Mouse (Mus musculus) kidney, adult 2 months (tissue): ENCODE measurements around the gene Snx29. TPM values are rescaled to one million over a fixed set of nuclear protein-coding genes. Genes with fewer than 3 reads are reported as not detected.
A peak's percentile ranks its signal among the peaks of the same experiment; 100 is the strongest.

Experiments
- DNase-seq: peaks from one replicate; pipeline ENCODE4 v3.0.0; 2021
- H3K27ac ChIP-seq: fragments of 200-500 bp; 2 replicates; pipeline ENCODE4 v1.5.1; 2012; ENCODE audit warnings: low read depth, low read length, control low read depth, inconsistent platforms; ENCODE audit not compliant: insufficient read depth
- H3K27me3 ChIP-seq: fragments of 200-500 bp; replicated peaks from 2 replicates; pipeline ENCODE4 v1.6.1; 2012; ENCODE audit warnings: mild to moderate bottlenecking, moderate library complexity, low read length, inconsistent platforms; ENCODE audit not compliant: control insufficient read depth, insufficient read depth
- H3K36me3 ChIP-seq: fragments of 200-500 bp; 2 replicates; pipeline ENCODE4 v1.6.1; 2012; ENCODE audit warnings: mild to moderate bottlenecking, moderate library complexity, low read length, inconsistent platforms; ENCODE audit not compliant: control insufficient read depth, insufficient read depth
- H3K4me1 ChIP-seq: fragments of 200-500 bp; 2 replicates; pipeline ENCODE4 v1.6.1; 2011; ENCODE audit warnings: low read length; ENCODE audit not compliant: control insufficient read depth, insufficient read depth
- H3K4me3 ChIP-seq: fragments of 200-500 bp; 2 replicates; pipeline ENCODE4 v1.5.1; 2011; ENCODE audit warnings: mild to moderate bottlenecking, low read depth, low read length, control low read depth; ENCODE audit not compliant: insufficient read depth
- CTCF ChIP-seq: fragments of 200-500 bp; conservative IDR thresholded peaks from 2 replicates; pipeline ENCODE4 v1.5.1; 2011; ENCODE audit warnings: low read depth, mild to moderate bottlenecking, control low read depth, low read length, moderate library complexity, mixed read lengths; ENCODE audit not compliant: insufficient read depth, insufficient read length
- POLR2A ChIP-seq: fragments of 200-500 bp; IDR thresholded peaks from one replicate; pipeline ENCODE4 v1.6.1; 2011; ENCODE audit warnings: low read depth, low read length, control low read depth
- WGBS: fragments of 180-500 bp; shearing (Covaris S2); methylation state at CpG from one replicate; pipeline ENCODE4 v1.1.7; 2018; 5-methylcytosine and 5-hydroxymethylcytosine counted together
- polyA plus RNA-seq: library from polyadenylated mRNA; depleted of rRNA; stranded (reverse); fragments of >200 nt; gene quantifications from 2 replicates; pipeline ENCODE4 v1.2.3, GENCODE M21; 2012

Gene Snx29
- polyA plus RNA-seq, 1 experiment = 64.8 TPM

DNA sequence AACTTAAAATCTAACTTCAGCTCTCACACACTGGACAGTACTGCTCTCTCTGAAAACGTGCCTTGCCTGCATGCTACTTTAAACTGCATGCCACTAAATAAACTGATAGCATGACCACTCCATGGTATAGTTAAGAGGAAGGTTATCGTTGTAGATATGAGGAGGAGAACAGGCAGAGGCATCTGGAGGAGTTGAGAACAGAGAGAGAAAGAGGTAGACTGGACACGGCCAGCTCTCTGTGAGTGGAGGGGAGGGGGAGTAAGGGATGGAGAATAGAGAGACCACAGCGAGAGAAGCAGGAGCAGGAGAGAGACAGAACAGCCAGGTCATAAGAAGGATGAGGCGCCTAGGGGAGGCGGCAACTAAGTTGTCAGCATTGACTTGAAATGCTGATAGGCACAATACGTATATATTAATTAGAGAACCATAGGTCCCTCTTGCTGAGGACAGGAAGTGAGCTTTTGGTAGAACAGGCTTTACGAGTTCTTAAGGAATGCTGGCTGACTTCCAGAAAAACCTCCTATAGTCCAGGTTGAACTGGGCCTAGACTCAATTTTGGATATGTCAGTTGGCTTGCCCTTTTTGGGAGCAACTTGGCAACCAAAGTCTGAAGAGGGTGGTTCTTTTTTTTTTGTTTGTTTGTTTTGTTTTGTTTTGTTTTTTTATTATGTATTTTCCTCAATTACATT lies 85.4 kb downstream of the Snx29 start:
- H3K27me3 ChIP-seq = no peaks in the 10 kb centered on the region
- H3K27ac ChIP-seq = peak overlapping the region; percentile 98
- H3K4me1 ChIP-seq = peaks cover 51% of the 10 kb centered on the region
- peak; percentile 60 for DNase-seq
- peak overlapping the region; percentile 52 for H3K4me3 ChIP-seq
- H3K36me3 ChIP-seq = peaks cover 1% of the 10 kb centered on the region
- no peak for TF ChIP-seq POLR2A
- no peak for TF ChIP-seq CTCF
- WGBS = 48% methylated on average over 8 of the region's 8 CpGs

- H3K4me3 ChIP-seq = peak overlapping the region; percentile 30
- no peaks in the 10 kb centered on the region; the same call in none of the 2 replicates for H3K36me3 ChIP-seq
- TF ChIP-seq CTCF = no peak
- TF ChIP-seq POLR2A = no peak
- H3K27ac ChIP-seq = peak overlapping the region; percentile 98
- peaks cover 51% of the 10 kb centered on the region for H3K4me1 ChIP-seq
- no peaks in the 10 kb centered on the region for H3K27me3 ChIP-seq
- DNase-seq = peak; percentile 28
- WGBS = 66% methylated on average over 4 of the region's 4 CpGs
Measured at GRCm38 (mm10) chr16:11408726-11409125, 86.0 kb downstream of the Snx29 start.

- H3K27ac ChIP-seq = no peak overlapping the region
- peak; percentile 62 for DNase-seq
- H3K4me3 ChIP-seq = no peak overlapping the region
- no peaks in the 10 kb centered on the region for H3K27me3 ChIP-seq
- H3K36me3 ChIP-seq = peaks cover 10% of the 10 kb centered on the region
- H3K4me1 ChIP-seq = peaks cover 19% of the 10 kb centered on the region
- WGBS = 55% methylated on average over 2 of the region's 2 CpGs
- no peak for TF ChIP-seq POLR2A
- TF ChIP-seq CTCF = no peak
Measured at GRCm38 (mm10) chr16:11414631-11415030, 91.9 kb downstream of the Snx29 start.

DNA sequence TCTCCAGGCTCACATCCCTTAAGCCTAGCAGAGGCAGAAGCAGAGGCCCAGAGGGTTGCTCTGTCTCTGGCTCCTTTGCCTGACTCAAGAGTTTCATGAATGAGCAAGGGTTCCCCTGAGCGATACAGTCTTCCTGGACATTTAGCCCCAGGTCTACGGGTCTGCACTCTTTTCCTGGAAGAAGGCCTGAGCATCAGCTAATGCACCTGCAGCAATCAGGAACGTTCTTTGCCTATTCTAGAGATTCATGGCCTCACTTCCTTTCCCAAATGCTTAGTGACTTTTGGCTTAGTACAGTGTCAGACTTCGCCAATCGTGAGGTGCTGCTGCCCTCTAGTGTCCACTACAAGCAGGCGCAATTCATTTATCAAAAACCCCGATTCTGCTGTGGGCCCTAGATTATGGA lies 95.5 kb downstream of the Snx29 start:
- Histone ChIP-seq H3K4me3 (no peak overlapping the region), H3K27ac (no peak overlapping the region; the same call in 1 of the 2 replicates), H3K36me3 (peaks cover 16% of the 10 kb centered on the region), H3K27me3 (no peaks in the 10 kb centered on the region), H3K4me1 (peaks cover 4% of the 10 kb centered on the region; the same call in 1 of the 2 replicates)
- TF ChIP-seq POLR2A (no peak), CTCF (peak; percentile 98)
- 15% methylated on average over 7 of the region's 7 CpGs for WGBS
- DNase-seq = peak; percentile 69

GRCm38 (mm10) chr16:11420311-11421080 lies 97.8 kb downstream of the Snx29 start:
- Histone ChIP-seq H3K27ac (no peak overlapping the region), H3K4me3 (no peak overlapping the region), H3K27me3 (no peaks in the 10 kb centered on the region), H3K4me1 (peaks cover 4% of the 10 kb centered on the region; the same call in 1 of the 2 replicates), H3K36me3 (peaks cover 13% of the 10 kb centered on the region; the same call in 1 of the 2 replicates)
- TF ChIP-seq CTCF = no peak
- TF ChIP-seq POLR2A = no peak
- no peak for DNase-seq
- WGBS = 73% methylated on average over 12 of the region's 12 CpGs

GRCm38 (mm10) chr16:11422165-11422564 lies 99.5 kb downstream of the Snx29 start:
- Histone ChIP-seq H3K4me1 (peaks cover 5% of the 10 kb centered on the region; the same call in 1 of the 2 replicates), H3K27me3 (no peaks in the 10 kb centered on the region), H3K27ac (no peak overlapping the region), H3K36me3 (peaks cover 13% of the 10 kb centered on the region; the same call in 1 of the 2 replicates), H3K4me3 (no peak overlapping the region)
- TF ChIP-seq CTCF = no peak
- no peak for TF ChIP-seq POLR2A
- no peak for DNase-seq
- 89% methylated on average over 1 of the region's 1 CpGs for WGBS
